11 mouse cellular contexts compared by ENCODE assay signal in genomic region chr5:135271563-135272165, GRCm38 (mm10). TPM values are rescaled to one million over a fixed set of nuclear protein-coding genes. Genes with fewer than 3 reads are reported as not detected.
A peak's percentile ranks its signal among the peaks of the same experiment; 100 is the strongest.
DNase-seq lines count a peak whose midpoint lies in the region; ATAC-seq and TF ChIP-seq lines count a peak whose summit lies in the region.
"Had no signal": no experiment of that assay in that cellular context is flagged by ENCODE, and none has a peak within 500 bp of the region (broad histone marks: within the 10 kb centered on the region; RNA-seq: fewer than 3 reads in every experiment).

No protein-coding gene starts in this region.

- H3K4me1 ChIP-seq in limb, embryonic 14.5 days (ENCODE audit: control insufficient read depth, insufficient read depth, low read length) = peaks cover 26% of the 10 kb centered on the region

- TF ChIP-seq POLR2A in limb, embryonic 14.5 days (IDR thresholded peaks at IDR 0.05; ENCODE audit: borderline replicate concordance, extremely low read depth, insufficient read depth, insufficient read length) = no peak

- WGBS in limb, embryonic 14.5 days = 59% methylated on average over 12 of the region's 12 CpGs

- peak; percentile 23 for DNase-seq in adrenal gland, postnatal 25 days
- no peak for DNase-seq in adrenal gland, postnatal 4 days (ENCODE audit: low spot score in 2 of 2)
- peak; percentile 57 for DNase-seq in 3134 (ENCODE audit: extremely low read depth, insufficient read length, low spot score)
- DNase-seq in frontal cortex, postnatal 14 days (ENCODE audit: low spot score in 2 of 2) = peak; percentile 25 to 35
- no peak for DNase-seq in limb, embryonic 14.5 days (ENCODE audit: low spot score)
- DNase-seq in urinary bladder, adult 2 months (ENCODE audit: low spot score) = no peak
- no peak for DNase-seq in lung, postnatal 4 days
- DNase-seq in natural killer cell, adult 2 months (ENCODE audit: low spot score in 2 of 2) = no peak

- H3K4me2 ChIP-seq in limb, embryonic 14.5 days (replicated peaks; ENCODE audit: low read depth, low read length, severe bottlenecking) = no peak overlapping the region
- H3K4me2 ChIP-seq: embryonic facial prominence, embryonic 13.5 days; heart, embryonic 15.5 days had no signal

- peak overlapping the region; percentile 38; the same call in 1 of the 2 replicates for H3K27ac ChIP-seq in limb, embryonic 14.5 days (replicated peaks; ENCODE audit: low read depth, low read length)
- H3K27ac ChIP-seq: heart, embryonic 15.5 days; liver, embryonic 14.5 days had no signal

- no peaks in the 10 kb centered on the region for H3K9me3 ChIP-seq in limb, embryonic 14.5 days (ENCODE audit: control insufficient read depth, low read length)
- H3K9me3 ChIP-seq: embryonic facial prominence, embryonic 13.5 days; heart, embryonic 15.5 days had no signal

- ATAC-seq in limb, embryonic 14.5 days (ENCODE audit: low FRiP score, low read depth) = no peak

- no peak overlapping the region for H3K4me3 ChIP-seq in limb, embryonic 14.5 days (replicated peaks; ENCODE audit: low read length)
- H3K4me3 ChIP-seq: embryonic facial prominence, embryonic 13.5 days; heart, embryonic 15.5 days had no signal

- no peaks in the 10 kb centered on the region for H3K27me3 ChIP-seq in limb, embryonic 14.5 days (ENCODE audit: control insufficient read depth, insufficient read depth, low read length)

- no peaks in the 10 kb centered on the region for H3K36me3 ChIP-seq in limb, embryonic 14.5 days (ENCODE audit: control insufficient read depth, insufficient read depth, low read length)
- H3K36me3 ChIP-seq: embryonic facial prominence, embryonic 13.5 days; heart, embryonic 15.5 days had no signal

- H3K9ac ChIP-seq in limb, embryonic 14.5 days (ENCODE audit: low read depth, low read length, severe bottlenecking) = 0 out of 2 replicates have a peak overlapping the region, but pooled peaks have one; percentile 4
- H3K9ac ChIP-seq: embryonic facial prominence, embryonic 13.5 days; heart, embryonic 15.5 days; liver, embryonic 14.5 days had no signal

RNA-seq across cellular contexts. Expression of gene Fzd9, which starts 20.6 kb away (rescaled TPM):
- 2.4 and 3.1 TPM in 2 replicates for total RNA-seq in adrenal gland, postnatal 25 days (2021)
- total RNA-seq in adrenal gland, postnatal 4 days (2021) = 1 to 10 TPM; 2.6 to 2.8 TPM
- polyA plus RNA-seq in limb, embryonic 14.5 days (2012; rRNA removed) = 31.2 and 50.0 TPM in 2 replicates
- 19.4 and 23.1 TPM in 2 replicates for polyA plus RNA-seq in limb, embryonic 14.5 days (2014; fragmentation: Nextera tagmentation; extraction: Ambion mirVana)
- polyA plus RNA-seq in urinary bladder, adult 2 months (2012; rRNA removed) = 0.07 and 0.11 TPM in 2 replicates

Comparison
In these comparisons a context has a peak if more than half of its experiments do, and no peak if none do; other contexts are left out.
1. DNase-seq: peak in adrenal gland, postnatal 25 days (single experiment), 3134 (single experiment) and frontal cortex, postnatal 14 days (2 of 2); none in adrenal gland, postnatal 4 days (0 of 2), limb, embryonic 14.5 days (single experiment), urinary bladder, adult 2 months (single experiment), lung, postnatal 4 days (0 of 2) and natural killer cell, adult 2 months (0 of 2).